Mouse (Mus musculus) lung, embryonic 14.5 days (tissue): ENCODE measurements around the gene Slc25a28. TPM values are rescaled to one million over a fixed set of nuclear protein-coding genes. Genes with fewer than 3 reads are reported as not detected.

ENCODE experiments used
- ATAC-seq: fragments of 200-750 bp; cut with Nextera tagmentation; 2 replicates; pipeline ENCODE4 v1.8.0; 2017; ENCODE audit warnings: mild to moderate bottlenecking, moderate TSS enrichment, moderate library complexity; ENCODE audit not compliant: insufficient read depth
- DNase-seq: peaks from one replicate; pipeline ENCODE4 v3.0.0-alpha.2; 2015
- H3K27ac ChIP-seq: fragments of 300-500 bp; sonication (generic); 2 replicates; pipeline ENCODE4 v1.5.1; 2014; ENCODE audit warnings: low read depth, mild to moderate bottlenecking, moderate library complexity
- H3K27me3 ChIP-seq: fragments of 300-500 bp; sonication (generic); 2 replicates; pipeline ENCODE4 v1.6.1; 2014; ENCODE audit warnings: low read length, control low read depth; ENCODE audit not compliant: insufficient read depth
- H3K36me3 ChIP-seq: fragments of 300-500 bp; sonication (generic); 2 replicates; pipeline ENCODE4 v1.6.1; 2014; ENCODE audit warnings: control low read depth; ENCODE audit not compliant: insufficient read depth
- H3K4me1 ChIP-seq: fragments of 300-500 bp; sonication (generic); 2 replicates; pipeline ENCODE4 v1.6.1; 2014; ENCODE audit warnings: antibody characterized with exemption, control low read depth; ENCODE audit not compliant: insufficient read depth
- H3K4me2 ChIP-seq: fragments of 300-500 bp; sonication (generic); 2 replicates; pipeline ENCODE4 v1.6.1; 2014; ENCODE audit warnings: mild to moderate bottlenecking
- H3K4me3 ChIP-seq: fragments of 300-500 bp; sonication (generic); 2 replicates; pipeline ENCODE4 v1.5.1; 2014; ENCODE audit warnings: low read depth, low read length
- H3K9ac ChIP-seq: fragments of 300-500 bp; sonication (generic); 2 replicates; pipeline ENCODE4 v1.6.1; 2014
- H3K9me3 ChIP-seq: fragments of 300-500 bp; sonication (generic); 2 replicates; pipeline ENCODE4 v1.6.1; 2016; ENCODE audit warnings: low read depth, low read length, control low read depth
- CTCF ChIP-seq: IDR thresholded peaks from 2 replicates; pipeline ENCODE4 v1.5.1; 2016; ENCODE audit warnings: antibody characterized with exemption, low read depth
- WGBS: fragments of 180-500 bp; shearing (Covaris S2); extraction: QIAGEN DNeasy Blood & Tissue Kit; methylation state at CpG from one replicate; pipeline ENCODE4 v1.1.7; 2014; 5-methylcytosine and 5-hydroxymethylcytosine counted together
- polyA plus RNA-seq: library from polyadenylated mRNA; unstranded; fragments of >200 nt; fragmentation: Nextera tagmentation; extraction: Ambion mirVana; gene quantifications from 2 replicates; pipeline ENCODE4 v1.2.1, GENCODE M21; 2014

The Slc25a28 gene
- polyA plus RNA-seq, 1 experiment from 2014 or later = 12.1 TPM

GRCm38 (mm10) chr19:43709317-43709716, 34.6 kb upstream of the Slc25a28 start:
- Histone ChIP-seq H3K4me2 (no peak overlapping the region), H3K4me1 (no peaks in the 10 kb centered on the region), H3K27me3 (no peaks in the 10 kb centered on the region), H3K4me3 (no peak overlapping the region), H3K9me3 (no peaks in the 10 kb centered on the region), H3K9ac (no peak overlapping the region), H3K36me3 (peaks cover 47% of the 10 kb centered on the region), H3K27ac (no peak overlapping the region)
- WGBS = 85% methylated on average over 8 of the region's 8 CpGs
- DNase-seq (no peak), ATAC-seq (no peak)
- no peak for TF ChIP-seq CTCF

- 59% methylated on average over 7 of the region's 7 CpGs for WGBS
- ATAC-seq = no peak
- TF ChIP-seq CTCF = no peak
Measured at GRCm38 (mm10) chr19:43708206-43708605, 33.5 kb upstream of the Slc25a28 start.

GRCm38 (mm10) chr19:43704787-43705497, 30.3 kb upstream of the Slc25a28 start:
- no peak for TF ChIP-seq CTCF
- no peak for DNase-seq
- H3K4me2 ChIP-seq = no peak overlapping the region
- H3K4me1 ChIP-seq = no peaks in the 10 kb centered on the region
- H3K9ac ChIP-seq = no peak overlapping the region
- H3K36me3 ChIP-seq = peaks cover 44% of the 10 kb centered on the region
- H3K9me3 ChIP-seq = no peaks in the 10 kb centered on the region
- WGBS = 83% methylated on average over 17 of the region's 17 CpGs
- ATAC-seq = no peak
- H3K4me3 ChIP-seq = no peak overlapping the region
- H3K27ac ChIP-seq = no peak overlapping the region
- no peaks in the 10 kb centered on the region for H3K27me3 ChIP-seq

More at GRCm38 (mm10) chr19:43708206-43708605, 33.5 kb upstream of the Slc25a28 start:
- Histone ChIP-seq H3K36me3 (peaks cover 50% of the 10 kb centered on the region), H3K9me3 (no peaks in the 10 kb centered on the region), H3K4me1 (no peaks in the 10 kb centered on the region), H3K4me2 (no peak overlapping the region), H3K4me3 (no peak overlapping the region), H3K27me3 (no peaks in the 10 kb centered on the region), H3K27ac (no peak overlapping the region), H3K9ac (no peak overlapping the region)
- no peak for DNase-seq

- H3K36me3 ChIP-seq = peaks cover 47% of the 10 kb centered on the region
Measured at GRCm38 (mm10) chr19:43704211-43704610, 29.5 kb upstream of the Slc25a28 start.

GRCm38 (mm10) chr19:43699763-43700155, 25.1 kb upstream of the Slc25a28 start:
- no peak for TF ChIP-seq CTCF
- Histone ChIP-seq H3K36me3 (peaks cover 22% of the 10 kb centered on the region), H3K9ac (no peak overlapping the region), H3K4me1 (no peaks in the 10 kb centered on the region), H3K27ac (no peak overlapping the region), H3K27me3 (no peaks in the 10 kb centered on the region), H3K4me3 (no peak overlapping the region), H3K4me2 (no peak overlapping the region), H3K9me3 (no peaks in the 10 kb centered on the region)
- ATAC-seq = no peak
- 80% methylated on average over 6 of the region's 6 CpGs for WGBS
- DNase-seq = no peak

More at GRCm38 (mm10) chr19:43704211-43704610, 29.5 kb upstream of the Slc25a28 start:
- Histone ChIP-seq H3K27ac (no peak overlapping the region), H3K9ac (no peak overlapping the region), H3K4me3 (no peak overlapping the region), H3K9me3 (no peaks in the 10 kb centered on the region), H3K4me1 (no peaks in the 10 kb centered on the region), H3K27me3 (no peaks in the 10 kb centered on the region), H3K4me2 (no peak overlapping the region)
- no peak for ATAC-seq
- no peak for TF ChIP-seq CTCF
- no peak for DNase-seq
- 70% methylated on average over 11 of the region's 11 CpGs for WGBS

GRCm38 (mm10) chr19:43699021-43699762, 24.5 kb upstream of the Slc25a28 start:
- Histone ChIP-seq H3K27me3 (no peaks in the 10 kb centered on the region), H3K27ac (no peak overlapping the region), H3K4me3 (no peak overlapping the region), H3K4me2 (no peak overlapping the region), H3K9ac (no peak overlapping the region), H3K36me3 (peaks cover 18% of the 10 kb centered on the region), H3K4me1 (no peaks in the 10 kb centered on the region), H3K9me3 (no peaks in the 10 kb centered on the region)
- DNase-seq (no peak), ATAC-seq (no peak)
- 64% methylated on average over 11 of the region's 11 CpGs for WGBS
- no peak for TF ChIP-seq CTCF

- Histone ChIP-seq H3K4me3 (no peak overlapping the region), H3K9ac (no peak overlapping the region), H3K36me3 (peaks cover 21% of the 10 kb centered on the region), H3K9me3 (no peaks in the 10 kb centered on the region), H3K4me2 (no peak overlapping the region), H3K27ac (no peak overlapping the region), H3K4me1 (no peaks in the 10 kb centered on the region), H3K27me3 (no peaks in the 10 kb centered on the region)
- DNase-seq (no peak), ATAC-seq (no peak)
- 87% methylated on average over 5 of the region's 5 CpGs for WGBS
- TF ChIP-seq CTCF = no peak
Measured at GRCm38 (mm10) chr19:43697666-43698370, 23.1 kb upstream of the Slc25a28 start.
